Mouse (Mus musculus): ENCODE data around the gene Trpt1. TPM values are rescaled to one million over a fixed set of nuclear protein-coding genes. Genes with fewer than 3 reads are reported as not detected.

The Trpt1 gene
- total and polyA plus RNA-seq, 2 experiments from 2014 or later: 19.8 to 28.1 TPM

DNA sequence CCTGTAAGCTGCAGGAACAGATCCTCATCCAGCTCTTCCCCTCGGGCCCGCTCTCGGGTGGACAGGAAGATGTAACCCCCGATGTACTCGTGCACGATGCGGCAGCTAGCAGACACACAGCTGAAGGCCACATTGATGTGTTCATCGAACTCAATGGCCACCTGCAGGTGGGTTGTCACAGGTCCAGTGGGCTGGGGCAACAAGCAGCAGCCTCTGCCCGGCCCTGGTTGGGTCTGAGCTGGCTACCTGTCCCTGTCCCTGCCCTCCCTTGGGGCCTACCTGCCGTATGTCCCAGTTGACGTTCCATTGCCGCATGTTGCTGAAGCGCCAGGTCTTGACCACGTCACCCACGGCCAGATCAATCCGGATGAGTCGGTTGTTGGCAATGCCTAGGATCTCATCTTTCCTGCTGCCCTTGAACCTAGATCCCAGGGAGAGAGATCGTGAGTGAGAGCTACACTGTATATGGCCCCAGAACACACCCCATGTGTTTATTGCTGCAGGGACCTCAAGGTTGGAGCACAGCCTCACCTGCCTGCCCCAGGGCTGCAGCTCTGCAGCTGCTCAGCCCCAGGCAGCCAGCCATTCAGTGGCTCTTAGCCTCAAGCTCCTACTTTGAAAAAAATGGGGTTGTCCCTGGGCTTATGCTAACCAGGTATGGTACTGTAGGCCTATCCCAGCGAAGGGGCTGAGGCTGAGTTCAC is 3.6 kb downstream of the Trpt1 start:
- Histone ChIP-seq H3K4me1 (ENCODE audit: insufficient read depth, low read length) (peaks cover 15% of the 10 kb centered on the region; the same call in 1 of the 2 replicates), H3K27me3 (ENCODE audit: insufficient read depth, low read length) (no peaks in the 10 kb centered on the region), H3K27ac (ENCODE audit: low read depth, low read length) (no peak overlapping the region), H3K4me3 (ENCODE audit: low read depth, low read length) (no peak overlapping the region), H3K9me3 (ENCODE audit: low read length) (no peaks in the 10 kb centered on the region), H3K36me3 (ENCODE audit: insufficient read depth, low read length) (peaks cover 7% of the 10 kb centered on the region), H3K4me2 (ENCODE audit: low read depth, low read length, poor library complexity, severe bottlenecking) (no peak overlapping the region), H3K9ac (replicated peaks; ENCODE audit: low read length, poor library complexity, severe bottlenecking) (no peak overlapping the region)
- TF ChIP-seq CTCF (IDR thresholded peaks at IDR 0.05): no peak
- WGBS: 94% methylated on average over 19 of the region's 19 CpGs
- ATAC-seq (ENCODE audit: low FRiP score) (no peak), DNase-seq (ENCODE audit: low spot score) (no peak)

DNA sequence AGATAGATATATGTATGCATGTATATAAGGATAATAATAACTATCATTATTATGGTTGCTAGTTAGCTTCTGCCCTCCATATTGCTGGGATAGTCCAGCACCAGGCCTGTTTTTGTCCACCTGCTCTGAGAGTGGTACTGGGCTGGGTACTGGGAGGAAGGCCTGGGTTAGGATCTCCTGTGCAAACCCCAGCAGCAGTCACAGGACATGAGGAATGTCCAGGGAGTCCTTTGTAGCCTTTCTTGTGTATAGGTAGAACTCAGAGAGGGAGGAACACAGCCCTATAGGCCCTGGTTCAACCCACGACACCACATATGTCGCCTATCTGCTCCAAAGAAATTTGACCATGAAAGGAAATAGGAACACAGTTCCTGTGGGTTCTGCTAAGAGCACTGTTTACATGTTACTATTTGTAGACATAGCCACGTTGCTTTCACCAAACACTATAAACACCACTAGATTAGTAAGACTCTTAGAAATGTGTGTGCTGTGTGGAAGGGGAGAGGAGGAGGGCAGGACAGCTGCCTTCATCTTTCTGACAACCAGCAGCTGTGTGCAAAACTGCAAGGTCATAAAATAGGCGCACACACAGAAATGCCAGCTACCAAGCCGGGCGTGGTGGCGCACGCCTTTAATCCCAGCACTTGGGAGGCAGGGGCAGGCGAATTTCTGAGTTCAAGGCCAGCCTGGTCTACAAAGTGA is 11.1 kb downstream of the Trpt1 start:
- H3K4me1 ChIP-seq (ENCODE audit: insufficient read depth, low read length): no peaks in the 10 kb centered on the region
- no peak for ATAC-seq (ENCODE audit: low FRiP score)
- no peak overlapping the region for H3K27ac ChIP-seq (ENCODE audit: low read depth, low read length)
- H3K4me3 ChIP-seq (ENCODE audit: low read depth, low read length): no peak overlapping the region
- H3K27me3 ChIP-seq (ENCODE audit: insufficient read depth, low read length): no peaks in the 10 kb centered on the region
- DNase-seq (ENCODE audit: low spot score): no peak
- 94% methylated on average over 9 of the region's 9 CpGs for WGBS
- H3K4me2 ChIP-seq (ENCODE audit: low read depth, low read length, poor library complexity, severe bottlenecking): no peak overlapping the region
- no peaks in the 10 kb centered on the region for H3K9me3 ChIP-seq (ENCODE audit: low read length)
- H3K9ac ChIP-seq (replicated peaks; ENCODE audit: low read length, poor library complexity, severe bottlenecking): no peak overlapping the region
- no peak for TF ChIP-seq CTCF (IDR thresholded peaks at IDR 0.05)
- no peaks in the 10 kb centered on the region for H3K36me3 ChIP-seq (ENCODE audit: insufficient read depth, low read length)

- no peak overlapping the region for H3K4me2 ChIP-seq (ENCODE audit: low read depth, low read length, poor library complexity, severe bottlenecking)
- DNase-seq (ENCODE audit: low spot score) (no peak), ATAC-seq (ENCODE audit: low FRiP score) (no peak)
- H3K4me3 ChIP-seq (ENCODE audit: low read depth, low read length): no peak overlapping the region
- no peaks in the 10 kb centered on the region for H3K27me3 ChIP-seq (ENCODE audit: insufficient read depth, low read length)
- no peaks in the 10 kb centered on the region for H3K4me1 ChIP-seq (ENCODE audit: insufficient read depth, low read length)
- H3K36me3 ChIP-seq (ENCODE audit: insufficient read depth, low read length): 0 out of 2 replicates have a peak, but pooled peaks cover 2% of the 10 kb centered on the region
- WGBS: 81% methylated on average over 4 of the region's 4 CpGs
- no peaks in the 10 kb centered on the region for H3K9me3 ChIP-seq (ENCODE audit: low read length)
- no peak overlapping the region for H3K9ac ChIP-seq (replicated peaks; ENCODE audit: low read length, poor library complexity, severe bottlenecking)
- H3K27ac ChIP-seq (ENCODE audit: low read depth, low read length): no peak overlapping the region
- TF ChIP-seq CTCF (IDR thresholded peaks at IDR 0.05): no peak
Observed at GRCm38 (mm10) chr19:7012426-7012825, 16.5 kb downstream of the Trpt1 start.

DNA sequence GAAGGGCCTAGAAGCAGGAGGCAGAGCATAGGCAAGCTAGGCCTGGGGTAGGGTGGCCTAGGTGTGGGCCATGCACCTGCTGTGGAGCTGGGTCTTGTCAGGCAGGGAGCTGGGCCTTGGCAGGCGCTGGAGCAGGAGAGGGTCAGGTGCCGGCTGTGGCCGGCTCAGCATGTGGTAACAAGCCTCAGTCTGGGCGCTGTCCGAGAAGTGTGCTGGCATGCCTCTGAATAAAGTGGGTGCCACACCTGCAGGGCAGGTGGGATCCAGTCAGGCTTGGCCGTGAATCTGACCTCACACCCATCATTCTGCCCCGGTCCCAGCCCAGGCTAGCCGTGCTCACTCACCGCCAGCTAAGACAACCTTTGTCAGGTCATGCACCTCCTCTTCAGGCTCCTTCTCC is 18.1 kb downstream of the Trpt1 start:
- Histone ChIP-seq H3K4me1 (ENCODE audit: insufficient read depth, low read length) (no peaks in the 10 kb centered on the region), H3K9me3 (ENCODE audit: low read length) (no peaks in the 10 kb centered on the region), H3K4me3 (ENCODE audit: low read depth, low read length) (no peak overlapping the region), H3K36me3 (ENCODE audit: insufficient read depth, low read length) (peaks cover 9% of the 10 kb centered on the region; the same call in 1 of the 2 replicates), H3K27ac (ENCODE audit: low read depth, low read length) (no peak overlapping the region), H3K4me2 (ENCODE audit: low read depth, low read length, poor library complexity, severe bottlenecking) (no peak overlapping the region), H3K9ac (replicated peaks; ENCODE audit: low read length, poor library complexity, severe bottlenecking) (no peak overlapping the region), H3K27me3 (ENCODE audit: insufficient read depth, low read length) (no peaks in the 10 kb centered on the region)
- 89% methylated on average over 9 of the region's 9 CpGs for WGBS
- TF ChIP-seq CTCF (IDR thresholded peaks at IDR 0.05): no peak
- ATAC-seq (ENCODE audit: low FRiP score): no peak
- no peak for DNase-seq (ENCODE audit: low spot score)

DNA sequence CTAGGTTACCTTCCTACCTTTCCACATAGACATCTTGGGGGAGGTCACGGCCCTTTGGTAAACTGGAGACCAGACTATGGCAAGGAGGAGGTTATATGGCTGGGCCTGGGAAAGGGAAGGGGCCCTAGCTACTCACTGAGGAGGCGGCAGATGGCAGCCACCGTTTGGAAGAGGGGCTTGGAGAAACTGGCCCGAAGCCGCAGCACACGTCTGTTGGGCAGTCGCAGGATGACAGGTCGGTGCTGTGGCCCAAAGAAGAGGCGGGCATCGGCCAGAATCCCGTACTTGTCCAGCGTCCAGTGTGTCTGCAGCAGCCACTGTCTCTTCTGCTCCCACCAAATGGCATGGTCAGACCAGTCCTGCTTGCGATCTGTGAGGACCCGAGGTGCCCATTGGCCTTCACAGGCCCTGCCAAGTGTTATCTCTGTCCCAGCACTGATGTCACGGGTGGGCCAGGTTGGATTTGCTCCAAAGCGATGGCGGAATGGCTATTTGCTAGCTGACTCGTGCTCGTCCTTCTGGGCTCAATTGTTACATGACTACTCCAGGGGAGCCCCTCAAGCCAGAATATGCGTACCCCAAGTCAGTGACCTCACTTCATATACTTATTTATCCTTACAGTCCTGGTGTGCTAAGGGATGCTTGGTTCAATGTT is 18.7 kb downstream of the Trpt1 start:
- TF ChIP-seq CTCF (IDR thresholded peaks at IDR 0.05): no peak
- no peak overlapping the region for H3K4me3 ChIP-seq (ENCODE audit: low read depth, low read length)
- H3K27me3 ChIP-seq (ENCODE audit: insufficient read depth, low read length): no peaks in the 10 kb centered on the region
- DNase-seq (ENCODE audit: low spot score) (no peak), ATAC-seq (ENCODE audit: low FRiP score) (no peak)
- peaks cover 13% of the 10 kb centered on the region for H3K36me3 ChIP-seq (ENCODE audit: insufficient read depth, low read length)
- H3K4me1 ChIP-seq (ENCODE audit: insufficient read depth, low read length): no peaks in the 10 kb centered on the region
- H3K4me2 ChIP-seq (ENCODE audit: low read depth, low read length, poor library complexity, severe bottlenecking): no peak overlapping the region
- H3K27ac ChIP-seq (ENCODE audit: low read depth, low read length): no peak overlapping the region
- no peak overlapping the region for H3K9ac ChIP-seq (replicated peaks; ENCODE audit: low read length, poor library complexity, severe bottlenecking)
- no peaks in the 10 kb centered on the region for H3K9me3 ChIP-seq (ENCODE audit: low read length)
- WGBS: 92% methylated on average over 20 of the region's 20 CpGs

Data from midbrain, postnatal 0 days (tissue).